Mouse (Mus musculus): Measurements from ENCODE around the gene Vmn2r30.
"Not testable (repeated sequence)": the region's sequence is repeated elsewhere in the genome, so short reads cannot be mapped to it uniquely, and the experiment has no call there.

The Vmn2r30 gene

GRCm38 (mm10) chr7:7337509-7337908 is at the start of gene Vmn2r30:
TSS of gene Vmn2r30 (minus strand) at chr7:7337609.
- not testable (repeated sequence) for DNase-seq (ENCODE audit: low read depth, low spot score)

GRCm38 (mm10) chr7:7374431-7374830 is 37.0 kb upstream of the Vmn2r30 start, which contains the start of gene Gm45783:
TSS of gene Gm45783 (minus strand) at chr7:7374573.
- DNase-seq (ENCODE audit: low read depth, low spot score) = not testable (repeated sequence)

GRCm38 (mm10) chr7:7295595-7295994 is 41.8 kb downstream of the Vmn2r30 start:
- DNase-seq (ENCODE audit: low read depth, low spot score) = no peak

GRCm38 (mm10) chr7:7281383-7281782 is 56.0 kb downstream of the Vmn2r30 start:
- no peak for DNase-seq (ENCODE audit: low read depth, low spot score)

- DNase-seq (ENCODE audit: low read depth, low spot score) = not testable (repeated sequence)
Observed at GRCm38 (mm10) chr7:7277966-7278567, 59.3 kb downstream of the Vmn2r30 start, which contains the start of gene Gm45844. TSS of gene Gm45844 (minus strand) at chr7:7278289.

GRCm38 (mm10) chr7:7277556-7277955 is 59.9 kb downstream of the Vmn2r30 start:
- not testable (repeated sequence) for DNase-seq (ENCODE audit: low read depth, low spot score)
